Mouse (Mus musculus): ENCODE measurements around the gene Rpsa. TPM values are rescaled to one million over a fixed set of nuclear protein-coding genes. Genes with fewer than 3 reads are reported as not detected.

Rpsa gene
- polyA plus RNA-seq, 2 experiments, result 2,128 to 2,717 TPM

- no peak for DNase-seq (ENCODE audit: low spot score)
- H3K9me3 ChIP-seq (ENCODE audit: control insufficient read depth, low read length), result no peaks in the 10 kb centered on the region
- no peak overlapping the region for H3K4me3 ChIP-seq (replicated peaks; ENCODE audit: low read length)
- H3K4me2 ChIP-seq (replicated peaks; ENCODE audit: low read depth, low read length, severe bottlenecking), result no peak overlapping the region
- no peak for ATAC-seq (ENCODE audit: low FRiP score, low read depth)
- H3K4me1 ChIP-seq (ENCODE audit: control insufficient read depth, insufficient read depth, low read length), result peaks cover 11% of the 10 kb centered on the region
- peaks cover 49% of the 10 kb centered on the region for H3K36me3 ChIP-seq (ENCODE audit: control insufficient read depth, insufficient read depth, low read length)
- 86% methylated on average over 3 of the region's 3 CpGs for WGBS
- no peak overlapping the region for H3K27ac ChIP-seq (replicated peaks; ENCODE audit: low read depth, low read length)
- TF ChIP-seq POLR2A (IDR thresholded peaks at IDR 0.05; ENCODE audit: borderline replicate concordance, extremely low read depth, insufficient read depth, insufficient read length), result no peak
- no peak overlapping the region for H3K9ac ChIP-seq (ENCODE audit: low read depth, low read length, severe bottlenecking)
- no peaks in the 10 kb centered on the region for H3K27me3 ChIP-seq (ENCODE audit: control insufficient read depth, insufficient read depth, low read length)
Measured at GRCm38 (mm10) chr9:120131784-120132288, 4.3 kb downstream of the Rpsa start.

- Histone ChIP-seq H3K4me3 (replicated peaks; ENCODE audit: low read length) (no peak overlapping the region), H3K4me1 (ENCODE audit: control insufficient read depth, insufficient read depth, low read length) (peaks cover 10% of the 10 kb centered on the region; the same call in 1 of the 2 replicates), H3K27me3 (ENCODE audit: control insufficient read depth, insufficient read depth, low read length) (no peaks in the 10 kb centered on the region), H3K36me3 (ENCODE audit: control insufficient read depth, insufficient read depth, low read length) (peaks cover 49% of the 10 kb centered on the region), H3K9ac (ENCODE audit: low read depth, low read length, severe bottlenecking) (no peak overlapping the region), H3K4me2 (replicated peaks; ENCODE audit: low read depth, low read length, severe bottlenecking) (no peak overlapping the region), H3K9me3 (ENCODE audit: control insufficient read depth, low read length) (no peaks in the 10 kb centered on the region), H3K27ac (replicated peaks; ENCODE audit: low read depth, low read length) (no peak overlapping the region)
- TF ChIP-seq POLR2A (IDR thresholded peaks at IDR 0.05; ENCODE audit: borderline replicate concordance, extremely low read depth, insufficient read depth, insufficient read length), result no peak
- ATAC-seq (ENCODE audit: low FRiP score, low read depth) (no peak; the same call in 1 of the 2 replicates), DNase-seq (ENCODE audit: low spot score) (no peak)
- WGBS, result 36% methylated on average over 8 of the region's 8 CpGs
Measured at GRCm38 (mm10) chr9:120132980-120133754, 5.7 kb downstream of the Rpsa start.

- H3K27ac ChIP-seq (replicated peaks; ENCODE audit: low read depth, low read length), result no peak overlapping the region
- H3K9me3 ChIP-seq (ENCODE audit: control insufficient read depth, low read length), result no peaks in the 10 kb centered on the region
- ATAC-seq (ENCODE audit: low FRiP score, low read depth), result no peak
- no peak overlapping the region for H3K4me2 ChIP-seq (replicated peaks; ENCODE audit: low read depth, low read length, severe bottlenecking)
- H3K4me3 ChIP-seq (replicated peaks; ENCODE audit: low read length), result no peak overlapping the region
- no peaks in the 10 kb centered on the region for H3K27me3 ChIP-seq (ENCODE audit: control insufficient read depth, insufficient read depth, low read length)
- no peak overlapping the region for H3K9ac ChIP-seq (ENCODE audit: low read depth, low read length, severe bottlenecking)
- peaks cover 45% of the 10 kb centered on the region for H3K36me3 ChIP-seq (ENCODE audit: control insufficient read depth, insufficient read depth, low read length)
- TF ChIP-seq POLR2A (IDR thresholded peaks at IDR 0.05; ENCODE audit: borderline replicate concordance, extremely low read depth, insufficient read depth, insufficient read length), result no peak
- peaks cover 4% of the 10 kb centered on the region; the same call in 1 of the 2 replicates for H3K4me1 ChIP-seq (ENCODE audit: control insufficient read depth, insufficient read depth, low read length)
- DNase-seq (ENCODE audit: low spot score), result no peak
- 42% methylated on average over 6 of the region's 6 CpGs for WGBS
Measured at GRCm38 (mm10) chr9:120133755-120134475, 6.4 kb downstream of the Rpsa start.

GRCm38 (mm10) chr9:120134529-120135160, 7.2 kb downstream of the Rpsa start:
- DNase-seq (ENCODE audit: low spot score) (no peak), ATAC-seq (ENCODE audit: low FRiP score, low read depth) (no peak)
- H3K27ac ChIP-seq (replicated peaks; ENCODE audit: low read depth, low read length), result no peak overlapping the region
- no peaks in the 10 kb centered on the region for H3K9me3 ChIP-seq (ENCODE audit: control insufficient read depth, low read length)
- no peak overlapping the region for H3K9ac ChIP-seq (ENCODE audit: low read depth, low read length, severe bottlenecking)
- no peaks in the 10 kb centered on the region for H3K27me3 ChIP-seq (ENCODE audit: control insufficient read depth, insufficient read depth, low read length)
- no peak overlapping the region for H3K4me3 ChIP-seq (replicated peaks; ENCODE audit: low read length)
- WGBS, result 87% methylated on average over 13 of the region's 13 CpGs
- TF ChIP-seq POLR2A (IDR thresholded peaks at IDR 0.05; ENCODE audit: borderline replicate concordance, extremely low read depth, insufficient read depth, insufficient read length), result no peak
- no peak overlapping the region for H3K4me2 ChIP-seq (replicated peaks; ENCODE audit: low read depth, low read length, severe bottlenecking)
- H3K4me1 ChIP-seq (ENCODE audit: control insufficient read depth, insufficient read depth, low read length), result no peaks in the 10 kb centered on the region
- H3K36me3 ChIP-seq (ENCODE audit: control insufficient read depth, insufficient read depth, low read length), result peaks cover 37% of the 10 kb centered on the region

GRCm38 (mm10) chr9:120135454-120135853, 8.0 kb downstream of the Rpsa start:
- H3K4me1 ChIP-seq (ENCODE audit: control insufficient read depth, insufficient read depth, low read length), result no peaks in the 10 kb centered on the region
- H3K36me3 ChIP-seq (ENCODE audit: control insufficient read depth, insufficient read depth, low read length), result peaks cover 29% of the 10 kb centered on the region
- H3K9me3 ChIP-seq (ENCODE audit: control insufficient read depth, low read length), result no peaks in the 10 kb centered on the region
- no peaks in the 10 kb centered on the region for H3K27me3 ChIP-seq (ENCODE audit: control insufficient read depth, insufficient read depth, low read length)
- WGBS, result 88% methylated on average over 10 of the region's 11 CpGs
- no peak for DNase-seq (ENCODE audit: low spot score)
- H3K4me2 ChIP-seq (replicated peaks; ENCODE audit: low read depth, low read length, severe bottlenecking), result no peak overlapping the region
- H3K9ac ChIP-seq (ENCODE audit: low read depth, low read length, severe bottlenecking), result no peak overlapping the region
- no peak for ATAC-seq (ENCODE audit: low FRiP score, low read depth)
- TF ChIP-seq POLR2A (IDR thresholded peaks at IDR 0.05; ENCODE audit: borderline replicate concordance, extremely low read depth, insufficient read depth, insufficient read length), result no peak
- no peak overlapping the region for H3K27ac ChIP-seq (replicated peaks; ENCODE audit: low read depth, low read length)
- H3K4me3 ChIP-seq (replicated peaks; ENCODE audit: low read length), result no peak overlapping the region

Data from limb, embryonic 14.5 days (tissue).